Mouse (Mus musculus): ENCODE data around the gene Socs3.

Gene Socs3

DNA sequence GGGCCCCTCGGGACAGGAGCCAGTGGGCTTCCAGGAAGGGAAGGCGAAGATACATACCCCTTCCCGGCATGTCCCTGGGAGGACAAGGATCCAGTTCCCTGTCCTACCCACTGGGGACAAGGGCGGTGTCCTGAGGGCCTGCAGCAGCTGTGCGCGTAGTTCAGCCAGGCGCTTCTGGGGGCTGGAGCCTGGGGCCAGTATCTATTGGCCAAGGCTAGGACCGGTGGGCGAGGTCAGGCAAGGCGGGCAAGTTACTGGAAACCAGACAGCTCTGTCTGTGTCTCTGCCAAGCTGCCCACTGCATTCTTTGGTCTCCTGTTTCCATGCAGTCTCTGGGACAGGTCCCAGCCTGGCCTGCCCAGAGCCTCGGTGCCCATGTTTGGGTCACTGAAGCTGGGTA lies 46.6 kb downstream of the Socs3 start:
- DNase-seq (ENCODE audit: low read depth) = no peak

- no peak for DNase-seq (ENCODE audit: low read depth)
These were observed 50.6 kb downstream of the Socs3 start for GRCm38 (mm10) chr11:117919211-117919610.

DNA sequence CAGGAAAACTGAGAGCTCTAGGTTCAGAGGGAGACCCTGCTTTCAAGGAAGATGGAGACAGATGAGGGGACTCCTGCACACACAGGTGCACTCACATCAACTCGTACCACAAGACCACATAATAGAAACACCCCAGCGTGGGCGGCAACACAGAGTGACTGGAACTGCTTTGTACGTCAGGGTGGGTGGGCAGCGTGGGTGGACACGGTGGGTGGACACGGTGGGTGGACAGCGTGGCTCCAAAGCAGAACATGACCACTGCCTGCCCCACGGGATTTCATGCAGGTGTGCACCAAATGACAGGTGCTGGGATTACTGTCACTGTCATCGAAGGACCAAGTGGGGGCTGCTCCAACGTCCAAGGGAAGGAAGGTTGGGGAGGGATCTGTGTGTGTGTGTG lies 51.3 kb downstream of the Socs3 start:
- no peak for DNase-seq (ENCODE audit: low read depth)
